Mouse (Mus musculus) central nervous system, embryonic 11.5 days (tissue): Measurements from ENCODE around the gene Rasd2. TPM values are rescaled to one million over a fixed set of nuclear protein-coding genes. Genes with fewer than 3 reads are reported as not detected.

ENCODE experiments used
- polyA plus RNA-seq: library from polyadenylated mRNA; depleted of rRNA; stranded (reverse); fragments of >200 nt; gene quantifications from 2 replicates; pipeline ENCODE4 v1.2.3, GENCODE M21; 2012; rRNA removed

Gene Rasd2
- polyA plus RNA-seq, result 0.19 and 0.26 TPM in 2 replicates

GRCm38 (mm10) chr8:75213686-75214085 lies at the start of gene Rasd2:
Gene Rasd2 (plus strand): TSS chr8:75213944.

Other genes with a start within 250 kb of the Rasd2 start
- 75.8 and 82.1 TPM in 2 replicates for gene Hmgxb4, start 220.6 kb upstream of the Rasd2 start, polyA plus RNA-seq
- gene Tom1, start 180.2 kb upstream of the Rasd2 start, polyA plus RNA-seq, result 22.3 and 22.8 TPM in 2 replicates
- 18.3 and 19.1 TPM in 2 replicates for gene Hmox1, start 120.3 kb upstream of the Rasd2 start, polyA plus RNA-seq
- gene Mcm5, start 104.4 kb upstream of the Rasd2 start, polyA plus RNA-seq, result 178 and 205 TPM in 2 replicates
- gene Gm10358, start 192.6 kb downstream of the Rasd2 start, polyA plus RNA-seq, result 0.42 and 0.82 TPM in 2 replicates
- 0.10 TPM in 1 of 2 replicates, not detected in the other for gene Iqcm, start 234.8 kb downstream of the Rasd2 start, polyA plus RNA-seq